Mouse (Mus musculus) hindbrain, embryonic 16.5 days (tissue): ENCODE data around the gene Dazap2. TPM values are rescaled to one million over a fixed set of nuclear protein-coding genes. Genes with fewer than 3 reads are reported as not detected.
"Not testable (repeated sequence)": the region's sequence is repeated elsewhere in the genome, so short reads cannot be mapped to it uniquely, and the experiment has no call there.

Experiments
- ATAC-seq: fragments of 200-750 bp; cut with Nextera tagmentation; 2 replicates; pipeline ENCODE4 v1.8.0; 2017; ENCODE audit warnings: moderate TSS enrichment, moderate library complexity
- H3K27ac ChIP-seq: fragments of 300-500 bp; sonication (generic); 2 replicates; pipeline ENCODE4 v1.5.1; 2014; ENCODE audit warnings: low read depth, mild to moderate bottlenecking, control low read depth, low read length, moderate library complexity
- H3K27me3 ChIP-seq: fragments of 300-500 bp; sonication (generic); replicated peaks from 2 replicates; pipeline ENCODE4 v1.6.1; 2014; ENCODE audit warnings: low read length; ENCODE audit not compliant: control insufficient read depth, insufficient read depth
- H3K36me3 ChIP-seq: fragments of 300-500 bp; sonication (generic); 2 replicates; pipeline ENCODE4 v1.6.1; 2014; ENCODE audit warnings: mild to moderate bottlenecking, low read length, moderate library complexity, mixed read lengths; ENCODE audit not compliant: control insufficient read depth, insufficient read depth
- H3K4me1 ChIP-seq: fragments of 300-500 bp; sonication (generic); 2 replicates; pipeline ENCODE4 v1.6.1; 2014; ENCODE audit warnings: low read depth, low read length; ENCODE audit not compliant: control insufficient read depth, insufficient read depth
- H3K4me2 ChIP-seq: fragments of 300-500 bp; sonication (generic); 2 replicates; pipeline ENCODE4 v1.6.1; 2014; ENCODE audit warnings: mild to moderate bottlenecking, low read length, control low read depth, moderate library complexity
- H3K4me3 ChIP-seq: fragments of 300-500 bp; sonication (generic); 2 replicates; pipeline ENCODE4 v1.5.1; 2014; ENCODE audit warnings: mild to moderate bottlenecking, low read length, control low read depth, moderate library complexity
- H3K9ac ChIP-seq: fragments of 300-500 bp; sonication (generic); 2 replicates; pipeline ENCODE4 v1.6.1; 2014; ENCODE audit warnings: low read depth, mild to moderate bottlenecking, control low read depth, low read length, moderate library complexity
- H3K9me3 ChIP-seq: fragments of 300-500 bp; sonication (generic); 2 replicates; pipeline ENCODE4 v1.6.1; 2014; ENCODE audit warnings: mild to moderate bottlenecking, low read length, moderate library complexity; ENCODE audit not compliant: control insufficient read depth
- WGBS: fragments of 180-500 bp; shearing (Covaris S2); extraction: QIAGEN DNeasy Blood & Tissue Kit; methylation state at CpG from one replicate; pipeline ENCODE4 v1.1.7; 2014; 5-methylcytosine and 5-hydroxymethylcytosine counted together
- polyA plus RNA-seq: library from polyadenylated mRNA; unstranded; fragments of >200 nt; fragmentation: Nextera tagmentation; extraction: Ambion mirVana; gene quantifications from 2 replicates; pipeline ENCODE4 v1.2.1, GENCODE M21; 2015

Dazap2 gene
- polyA plus RNA-seq, 1 experiment from 2014 or later: 123 TPM

DNA sequence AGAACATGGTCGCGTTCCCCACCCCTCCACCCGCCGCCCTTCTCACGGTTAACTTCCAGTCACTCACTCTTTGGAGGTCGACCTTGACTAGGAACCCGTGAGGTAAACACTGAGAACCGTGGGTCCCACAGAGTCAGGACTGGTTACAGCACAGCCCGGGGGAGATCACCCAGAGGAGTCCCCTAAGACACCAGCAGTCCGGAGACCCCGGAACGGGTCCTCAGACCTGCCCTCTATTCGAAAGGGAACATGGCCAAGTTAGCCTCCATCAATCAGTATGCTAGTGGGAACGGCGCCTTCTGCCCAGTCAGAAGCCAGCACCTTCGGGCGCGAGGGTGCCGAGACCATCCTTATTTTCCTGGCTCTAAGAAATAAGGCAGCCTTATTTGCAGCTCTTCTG, 1.1 kb downstream of the Dazap2 start:
- Histone ChIP-seq H3K9me3 (no peaks in the 10 kb centered on the region), H3K36me3 (peaks cover 16% of the 10 kb centered on the region), H3K9ac (peak overlapping the region; percentile 91), H3K4me1 (peaks cover 17% of the 10 kb centered on the region), H3K27me3 (no peaks in the 10 kb centered on the region), H3K27ac (peak overlapping the region; percentile 97), H3K4me2 (peak overlapping the region; percentile 88), H3K4me3 (peak overlapping the region; percentile 98)
- 0% methylated on average over 19 of the region's 19 CpGs for WGBS
- ATAC-seq: peak; percentile 38

DNA sequence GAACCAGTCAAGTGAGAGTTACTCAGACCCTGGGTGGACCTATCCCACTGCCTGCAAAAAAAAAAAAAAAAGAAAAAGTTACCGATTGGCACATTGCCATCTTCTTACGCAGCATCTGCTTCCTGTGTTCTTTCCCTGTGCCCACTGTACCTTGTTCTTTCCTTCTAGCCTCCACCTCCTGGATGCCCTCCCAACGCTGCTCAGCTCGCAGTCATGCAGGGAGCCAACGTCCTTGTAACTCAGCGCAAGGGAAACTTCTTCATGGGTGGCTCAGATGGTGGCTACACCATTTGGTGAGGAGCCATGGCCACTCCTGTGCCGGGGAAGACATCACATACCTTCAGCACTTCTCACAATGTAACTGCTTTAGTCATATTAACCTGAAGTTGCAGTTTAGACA, 4.1 kb downstream of the Dazap2 start:
- Histone ChIP-seq H3K9me3 (no peaks in the 10 kb centered on the region), H3K27ac (no peak overlapping the region), H3K4me1 (peaks cover 10% of the 10 kb centered on the region), H3K9ac (no peak overlapping the region), H3K27me3 (no peaks in the 10 kb centered on the region), H3K4me3 (no peak overlapping the region), H3K4me2 (no peak overlapping the region), H3K36me3 (peaks cover 16% of the 10 kb centered on the region)
- no peak for ATAC-seq
- WGBS: 90% methylated on average over 7 of the region's 7 CpGs

DNA sequence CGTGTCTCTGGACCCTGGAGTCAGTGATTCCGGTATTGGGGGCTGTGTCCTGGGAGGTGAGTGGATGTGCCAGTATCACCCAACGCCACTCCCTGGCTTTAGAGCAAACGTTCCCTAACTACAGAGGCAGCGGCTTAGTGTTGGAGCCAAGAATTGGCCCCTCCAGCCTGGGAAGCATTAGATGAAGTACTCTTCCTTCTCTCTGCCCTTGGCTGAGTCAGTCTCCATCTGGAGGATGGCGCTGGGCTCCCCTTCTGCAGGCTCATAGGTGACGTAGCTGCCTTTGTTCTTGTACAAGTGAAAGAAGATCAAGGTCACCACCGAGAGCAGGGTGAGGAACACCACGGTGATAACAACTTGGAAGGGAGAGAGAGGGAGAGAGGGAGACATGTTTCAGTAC, 6.5 kb downstream of the Dazap2 start:
- 81% methylated on average over 9 of the region's 9 CpGs for WGBS
- H3K9ac ChIP-seq, H3K4me3 ChIP-seq, H3K27ac ChIP-seq, H3K4me1 ChIP-seq, H3K27me3 ChIP-seq, H3K4me2 ChIP-seq, H3K9me3 ChIP-seq, ATAC-seq: not testable (repeated sequence)
- peaks cover 16% of the 10 kb centered on the region for H3K36me3 ChIP-seq

DNA sequence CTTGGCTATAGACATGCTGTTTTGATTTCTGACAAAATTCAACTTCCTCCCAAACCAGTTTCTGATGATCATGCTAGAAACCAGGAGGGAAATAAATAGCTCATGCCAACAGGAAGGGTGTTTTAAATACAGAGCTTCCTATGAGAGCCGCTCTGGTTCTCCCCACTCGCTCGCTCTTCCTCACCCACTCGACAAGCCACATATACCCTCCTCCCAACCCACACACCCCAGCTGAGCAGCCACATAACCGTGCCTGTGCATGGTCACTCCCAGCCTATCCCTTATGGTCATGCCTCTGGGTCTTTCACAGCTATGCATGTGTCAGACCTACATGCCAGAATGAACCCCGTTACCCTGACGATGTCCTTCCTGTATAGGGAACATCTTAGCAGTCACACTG, 7.0 kb downstream of the Dazap2 start:
- 88% methylated on average over 7 of the region's 7 CpGs for WGBS
- Histone ChIP-seq H3K9me3 (no peaks in the 10 kb centered on the region), H3K4me2 (no peak overlapping the region)

DNA sequence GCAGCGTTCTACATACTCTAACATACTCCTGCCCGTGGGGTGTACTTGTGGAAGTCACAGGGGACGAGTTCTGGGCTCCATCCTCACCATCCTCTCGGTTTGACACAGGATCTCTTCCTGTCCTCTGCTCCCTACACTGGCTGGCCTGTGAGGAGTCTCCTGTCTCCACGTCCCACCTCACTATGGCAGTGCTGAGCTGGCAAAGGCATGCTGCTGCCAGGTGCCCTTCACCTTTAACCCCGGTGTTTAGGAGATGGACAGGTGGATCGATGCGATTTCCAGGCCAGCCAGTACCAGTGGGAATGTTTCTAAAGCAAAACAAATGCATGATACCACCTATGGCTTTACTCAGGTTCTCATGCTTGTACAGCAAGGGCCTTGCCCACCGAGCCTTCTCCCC, 8.6 kb downstream of the Dazap2 start:
- no peaks in the 10 kb centered on the region for H3K4me1 ChIP-seq
- H3K9ac ChIP-seq: no peak overlapping the region
- H3K36me3 ChIP-seq: peaks cover 8% of the 10 kb centered on the region; the same call in 1 of the 2 replicates
- H3K4me2 ChIP-seq: no peak overlapping the region
- H3K27ac ChIP-seq: no peak overlapping the region
- ATAC-seq: no peak
- no peak overlapping the region for H3K4me3 ChIP-seq
- no peaks in the 10 kb centered on the region for H3K9me3 ChIP-seq
- 92% methylated on average over 9 of the region's 9 CpGs for WGBS
- H3K27me3 ChIP-seq: no peaks in the 10 kb centered on the region; the same call in 1 of the 2 replicates

More for the DNA sequence above, 7.0 kb downstream of the Dazap2 start:
- Histone ChIP-seq H3K9ac (no peak overlapping the region), H3K36me3 (peaks cover 16% of the 10 kb centered on the region), H3K4me1 (no peaks in the 10 kb centered on the region), H3K27ac (no peak overlapping the region), H3K27me3 (no peaks in the 10 kb centered on the region), H3K4me3 (no peak overlapping the region)
- no peak for ATAC-seq

DNA sequence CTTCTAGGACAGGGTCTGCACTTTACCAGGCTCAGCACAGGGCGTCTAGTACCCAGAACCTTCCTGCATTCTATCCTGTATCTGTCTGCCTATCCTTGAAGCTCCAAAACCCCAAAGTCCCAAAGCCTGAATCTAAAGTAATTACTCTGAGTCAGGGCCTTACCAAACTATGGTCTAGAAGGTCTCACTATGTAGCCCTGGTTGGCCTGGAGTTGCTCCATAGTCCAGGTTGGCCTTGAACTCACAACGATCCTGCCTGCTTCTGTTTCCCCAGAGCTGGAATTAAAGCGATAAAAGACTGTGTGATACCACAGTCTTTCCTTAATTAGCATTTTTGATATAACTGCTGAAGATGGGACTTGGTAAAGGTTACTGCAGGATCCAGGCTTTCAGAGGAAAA, 9.3 kb downstream of the Dazap2 start:
- Histone ChIP-seq H3K27me3 (no peaks in the 10 kb centered on the region; the same call in 1 of the 2 replicates), H3K9ac (no peak overlapping the region), H3K36me3 (peaks cover 5% of the 10 kb centered on the region; the same call in 1 of the 2 replicates), H3K9me3 (no peaks in the 10 kb centered on the region), H3K4me3 (no peak overlapping the region), H3K27ac (no peak overlapping the region; the same call in 1 of the 2 replicates), H3K4me1 (no peaks in the 10 kb centered on the region), H3K4me2 (no peak overlapping the region)
- no peak for ATAC-seq
- WGBS: 92% methylated on average over 3 of the region's 3 CpGs

DNA sequence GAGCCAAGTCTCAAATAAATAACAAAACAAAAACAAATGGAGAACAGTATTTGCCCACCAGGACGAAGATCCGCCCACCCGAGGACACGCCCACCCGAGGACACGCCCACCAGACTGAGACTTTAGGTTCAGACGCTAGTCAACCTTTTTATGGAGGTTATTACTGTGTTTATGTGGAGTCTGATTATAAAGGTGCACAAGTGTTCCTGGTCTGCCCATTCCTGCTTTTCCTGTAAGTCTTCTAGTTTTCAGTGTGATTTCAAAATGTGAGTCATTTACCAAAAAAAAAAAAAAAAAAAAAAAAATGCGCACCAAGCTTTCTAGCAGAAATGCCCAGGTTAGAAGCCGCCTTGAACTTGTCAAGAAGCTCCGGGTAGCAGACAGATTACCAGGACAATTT, 12.1 kb downstream of the Dazap2 start:
- 15% methylated on average over 10 of the region's 10 CpGs for WGBS
- no peak overlapping the region for H3K27ac ChIP-seq

DNA sequence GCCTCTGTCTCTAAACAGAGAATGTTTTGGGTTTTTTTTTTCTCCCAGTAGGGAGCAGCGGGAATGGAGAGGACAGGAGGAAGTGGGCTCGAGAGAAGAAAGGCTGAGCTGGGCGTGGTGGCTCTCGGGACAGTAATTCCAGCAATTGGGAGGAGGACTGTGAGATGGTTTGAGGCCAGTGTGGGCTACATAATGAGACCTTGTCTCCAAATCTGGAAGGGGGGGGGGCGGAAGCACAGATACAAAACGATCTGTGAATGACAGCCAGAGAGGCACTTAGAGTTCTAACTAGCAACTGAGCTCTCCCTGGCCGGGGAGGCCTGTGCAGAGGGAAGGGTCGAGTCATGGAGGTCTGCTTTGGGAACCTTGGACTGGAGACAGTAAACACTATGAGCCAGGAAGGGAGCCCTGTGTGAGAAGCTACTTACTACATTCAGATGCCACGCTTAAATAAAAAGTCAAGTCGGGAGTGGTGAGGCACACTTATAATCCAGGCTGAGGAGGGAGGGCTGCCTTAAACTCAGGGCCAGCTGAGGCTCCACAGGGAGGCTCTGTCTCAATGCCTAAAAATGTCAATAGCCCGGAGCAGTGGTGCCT, 12.7 kb downstream of the Dazap2 start:
- ATAC-seq: no peak
- Histone ChIP-seq H3K4me1 (no peaks in the 10 kb centered on the region), H3K9ac (no peak overlapping the region), H3K36me3 (no peaks in the 10 kb centered on the region), H3K4me3 (no peak overlapping the region), H3K27me3 (no peaks in the 10 kb centered on the region; the same call in 1 of the 2 replicates), H3K4me2 (no peak overlapping the region), H3K27ac (no peak overlapping the region), H3K9me3 (no peaks in the 10 kb centered on the region)
- 5% methylated on average over 11 of the region's 11 CpGs for WGBS

More for the DNA sequence above, 12.1 kb downstream of the Dazap2 start:
- Histone ChIP-seq H3K27me3 (no peaks in the 10 kb centered on the region; the same call in 1 of the 2 replicates), H3K36me3 (no peaks in the 10 kb centered on the region), H3K4me3 (no peak overlapping the region), H3K9ac (no peak overlapping the region), H3K4me2 (no peak overlapping the region), H3K9me3 (no peaks in the 10 kb centered on the region), H3K4me1 (no peaks in the 10 kb centered on the region)
- no peak for ATAC-seq

DNA sequence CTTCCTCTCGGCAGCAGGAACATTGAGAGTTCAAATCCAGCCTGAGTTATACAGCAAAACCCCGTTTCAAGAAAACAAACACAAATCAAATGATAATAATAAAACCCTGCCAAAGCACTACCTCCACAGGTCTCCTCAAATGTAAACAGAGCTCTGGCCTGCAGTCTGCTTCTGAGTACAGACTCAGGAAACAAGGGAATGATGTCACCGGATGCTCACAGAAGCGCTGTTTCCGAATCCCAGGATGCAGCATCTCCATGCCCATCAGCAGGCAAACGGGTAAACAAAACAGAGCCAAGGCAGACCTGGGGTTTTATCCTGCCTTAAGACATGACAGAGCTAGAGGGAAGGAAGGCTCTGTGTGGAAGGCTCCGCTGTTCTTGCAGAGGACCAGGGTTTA, 13.6 kb downstream of the Dazap2 start:
- Histone ChIP-seq H3K27me3 (peaks cover 5% of the 10 kb centered on the region; the same call in 1 of the 2 replicates), H3K4me3 (no peak overlapping the region), H3K9ac (no peak overlapping the region), H3K27ac (no peak overlapping the region), H3K36me3 (no peaks in the 10 kb centered on the region), H3K4me2 (no peak overlapping the region), H3K4me1 (no peaks in the 10 kb centered on the region), H3K9me3 (no peaks in the 10 kb centered on the region)
- no peak for ATAC-seq
- WGBS: 53% methylated on average over 6 of the region's 7 CpGs
